Mouse (Mus musculus): ENCODE results near the gene Trub2. TPM values are rescaled to one million over a fixed set of nuclear protein-coding genes. Genes with fewer than 3 reads are reported as not detected.

Trub2 gene
- polyA plus RNA-seq, 1 experiment from 2014 or later: 21.0 TPM

- Histone ChIP-seq H3K9me3 (replicated peaks; ENCODE audit: control insufficient read depth, low read length) (no peaks in the 10 kb centered on the region), H3K36me3 (ENCODE audit: control insufficient read depth, insufficient read depth, low read length) (peaks cover 15% of the 10 kb centered on the region), H3K9ac (ENCODE audit: low read depth, low read length) (no peak overlapping the region; the same call in 1 of the 2 replicates), H3K27ac (ENCODE audit: low read depth, low read length) (no peak overlapping the region), H3K27me3 (ENCODE audit: control insufficient read depth, insufficient read depth, low read length) (no peaks in the 10 kb centered on the region), H3K4me2 (no peak overlapping the region), H3K4me3 (ENCODE audit: low read depth, low read length) (no peak overlapping the region), H3K4me1 (ENCODE audit: control insufficient read depth, insufficient read depth, low read length) (no peaks in the 10 kb centered on the region)
- 57% methylated on average over 2 of the region's 2 CpGs for WGBS (ENCODE audit: insufficient replicate concordance)
- no peak for ATAC-seq (replicated peaks; ENCODE audit: insufficient number of reproducible peaks, low FRiP score, low TSS enrichment)
Measured at GRCm38 (mm10) chr2:29729500-29729899, 58.8 kb downstream of the Trub2 start.

- H3K36me3 ChIP-seq (ENCODE audit: control insufficient read depth, insufficient read depth, low read length): peaks cover 7% of the 10 kb centered on the region
Measured at GRCm38 (mm10) chr2:29724664-29725365, 63.5 kb downstream of the Trub2 start.

GRCm38 (mm10) chr2:29723132-29723531 lies 65.2 kb downstream of the Trub2 start:
- no peak overlapping the region for H3K27ac ChIP-seq (ENCODE audit: low read depth, low read length)
- 76% methylated on average over 3 of the region's 3 CpGs for whole genome bisulfite sequencing (ENCODE audit: insufficient replicate concordance)
- H3K4me2 ChIP-seq: no peak overlapping the region
- H3K9ac ChIP-seq (ENCODE audit: low read depth, low read length): no peak overlapping the region
- no peak overlapping the region for H3K4me3 ChIP-seq (ENCODE audit: low read depth, low read length)
- peaks cover 7% of the 10 kb centered on the region for H3K36me3 ChIP-seq (ENCODE audit: control insufficient read depth, insufficient read depth, low read length)
- no peaks in the 10 kb centered on the region for H3K4me1 ChIP-seq (ENCODE audit: control insufficient read depth, insufficient read depth, low read length)
- no peaks in the 10 kb centered on the region for H3K27me3 ChIP-seq (ENCODE audit: control insufficient read depth, insufficient read depth, low read length)
- no peak for ATAC-seq (replicated peaks; ENCODE audit: insufficient number of reproducible peaks, low FRiP score, low TSS enrichment)
- no peaks in the 10 kb centered on the region for H3K9me3 ChIP-seq (replicated peaks; ENCODE audit: control insufficient read depth, low read length)

More at GRCm38 (mm10) chr2:29724664-29725365, 63.5 kb downstream of the Trub2 start:
- no peak overlapping the region for H3K9ac ChIP-seq (ENCODE audit: low read depth, low read length)
- H3K27ac ChIP-seq (ENCODE audit: low read depth, low read length): no peak overlapping the region
- no peaks in the 10 kb centered on the region for H3K27me3 ChIP-seq (ENCODE audit: control insufficient read depth, insufficient read depth, low read length)
- no peaks in the 10 kb centered on the region for H3K4me1 ChIP-seq (ENCODE audit: control insufficient read depth, insufficient read depth, low read length)
- no peaks in the 10 kb centered on the region for H3K9me3 ChIP-seq (replicated peaks; ENCODE audit: control insufficient read depth, low read length)
- ATAC-seq (replicated peaks; ENCODE audit: insufficient number of reproducible peaks, low FRiP score, low TSS enrichment): no peak
- WGBS (ENCODE audit: insufficient replicate concordance): 61% methylated on average over 5 of the region's 5 CpGs
- H3K4me3 ChIP-seq (ENCODE audit: low read depth, low read length): no peak overlapping the region
- H3K4me2 ChIP-seq: no peak overlapping the region

- Histone ChIP-seq H3K4me2 (no peak overlapping the region), H3K9ac (ENCODE audit: low read depth, low read length) (no peak overlapping the region), H3K27ac (ENCODE audit: low read depth, low read length) (no peak overlapping the region), H3K9me3 (replicated peaks; ENCODE audit: control insufficient read depth, low read length) (no peaks in the 10 kb centered on the region), H3K27me3 (ENCODE audit: control insufficient read depth, insufficient read depth, low read length) (no peaks in the 10 kb centered on the region), H3K36me3 (ENCODE audit: control insufficient read depth, insufficient read depth, low read length) (peaks cover 3% of the 10 kb centered on the region; the same call in 1 of the 2 replicates), H3K4me1 (ENCODE audit: control insufficient read depth, insufficient read depth, low read length) (peaks cover 32% of the 10 kb centered on the region), H3K4me3 (ENCODE audit: low read depth, low read length) (no peak overlapping the region)
- 81% methylated on average over 5 of the region's 5 CpGs for WGBS (ENCODE audit: insufficient replicate concordance)
- no peak for ATAC-seq (replicated peaks; ENCODE audit: insufficient number of reproducible peaks, low FRiP score, low TSS enrichment)
Measured at GRCm38 (mm10) chr2:29718581-29718980, 69.7 kb downstream of the Trub2 start.

- no peak overlapping the region for H3K4me3 ChIP-seq (ENCODE audit: low read depth, low read length)
- H3K27ac ChIP-seq (ENCODE audit: low read depth, low read length): peak overlapping the region; percentile 89
- H3K9me3 ChIP-seq (replicated peaks; ENCODE audit: control insufficient read depth, low read length): no peaks in the 10 kb centered on the region
- 0 out of 2 replicates have a peak, but pooled peaks cover 3% of the 10 kb centered on the region for H3K36me3 ChIP-seq (ENCODE audit: control insufficient read depth, insufficient read depth, low read length)
- H3K4me1 ChIP-seq (ENCODE audit: control insufficient read depth, insufficient read depth, low read length): peaks cover 32% of the 10 kb centered on the region
- no peak overlapping the region for H3K9ac ChIP-seq (ENCODE audit: low read depth, low read length)
- H3K27me3 ChIP-seq (ENCODE audit: control insufficient read depth, insufficient read depth, low read length): no peaks in the 10 kb centered on the region
- peak overlapping the region; percentile 31 for H3K4me2 ChIP-seq
- WGBS (ENCODE audit: insufficient replicate concordance): 8% methylated on average over 6 of the region's 6 CpGs
- peak; percentile 80 for ATAC-seq (replicated peaks; ENCODE audit: insufficient number of reproducible peaks, low FRiP score, low TSS enrichment)
Measured at GRCm38 (mm10) chr2:29716691-29717090, 71.6 kb downstream of the Trub2 start.

GRCm38 (mm10) chr2:29716143-29716542 lies 72.2 kb downstream of the Trub2 start:
- peak; percentile 44; the same call in 1 of the 2 replicates for ATAC-seq (replicated peaks; ENCODE audit: insufficient number of reproducible peaks, low FRiP score, low TSS enrichment)
- Histone ChIP-seq H3K9ac (ENCODE audit: low read depth, low read length) (peak overlapping the region; percentile 56), H3K4me3 (ENCODE audit: low read depth, low read length) (no peak overlapping the region), H3K9me3 (replicated peaks; ENCODE audit: control insufficient read depth, low read length) (no peaks in the 10 kb centered on the region), H3K4me2 (peak overlapping the region; percentile 31), H3K27me3 (ENCODE audit: control insufficient read depth, insufficient read depth, low read length) (no peaks in the 10 kb centered on the region), H3K4me1 (ENCODE audit: control insufficient read depth, insufficient read depth, low read length) (peaks cover 32% of the 10 kb centered on the region), H3K27ac (ENCODE audit: low read depth, low read length) (peak overlapping the region; percentile 89), H3K36me3 (ENCODE audit: control insufficient read depth, insufficient read depth, low read length) (0 out of 2 replicates have a peak, but pooled peaks cover 3% of the 10 kb centered on the region)
- 14% methylated on average over 7 of the region's 7 CpGs for WGBS (ENCODE audit: insufficient replicate concordance)

GRCm38 (mm10) chr2:29714127-29714526 lies 74.2 kb downstream of the Trub2 start:
- no peak for ATAC-seq (replicated peaks; ENCODE audit: insufficient number of reproducible peaks, low FRiP score, low TSS enrichment)
- 78% methylated on average over 5 of the region's 5 CpGs for WGBS (ENCODE audit: insufficient replicate concordance)
- H3K36me3 ChIP-seq (ENCODE audit: control insufficient read depth, insufficient read depth, low read length): peaks cover 5% of the 10 kb centered on the region; the same call in 1 of the 2 replicates
- no peaks in the 10 kb centered on the region for H3K27me3 ChIP-seq (ENCODE audit: control insufficient read depth, insufficient read depth, low read length)
- H3K27ac ChIP-seq (ENCODE audit: low read depth, low read length): 0 out of 2 replicates have a peak overlapping the region, but pooled peaks have one; percentile 22
- H3K4me1 ChIP-seq (ENCODE audit: control insufficient read depth, insufficient read depth, low read length): peaks cover 32% of the 10 kb centered on the region
- H3K4me2 ChIP-seq: no peak overlapping the region
- H3K9ac ChIP-seq (ENCODE audit: low read depth, low read length): no peak overlapping the region
- H3K9me3 ChIP-seq (replicated peaks; ENCODE audit: control insufficient read depth, low read length): no peaks in the 10 kb centered on the region
- no peak overlapping the region for H3K4me3 ChIP-seq (ENCODE audit: low read depth, low read length)

- H3K4me2 ChIP-seq: no peak overlapping the region
- H3K9me3 ChIP-seq (replicated peaks; ENCODE audit: control insufficient read depth, low read length): no peaks in the 10 kb centered on the region
- peaks cover 7% of the 10 kb centered on the region; the same call in 1 of the 2 replicates for H3K36me3 ChIP-seq (ENCODE audit: control insufficient read depth, insufficient read depth, low read length)
- no peak for ATAC-seq (replicated peaks; ENCODE audit: insufficient number of reproducible peaks, low FRiP score, low TSS enrichment)
- no peak overlapping the region for H3K4me3 ChIP-seq (ENCODE audit: low read depth, low read length)
- H3K27me3 ChIP-seq (ENCODE audit: control insufficient read depth, insufficient read depth, low read length): no peaks in the 10 kb centered on the region
- 100% methylated on average over 1 of the region's 2 CpGs for WGBS (ENCODE audit: insufficient replicate concordance)
- peaks cover 32% of the 10 kb centered on the region for H3K4me1 ChIP-seq (ENCODE audit: control insufficient read depth, insufficient read depth, low read length)
- H3K9ac ChIP-seq (ENCODE audit: low read depth, low read length): no peak overlapping the region
- H3K27ac ChIP-seq (ENCODE audit: low read depth, low read length): no peak overlapping the region
Measured at GRCm38 (mm10) chr2:29713501-29713900, 74.8 kb downstream of the Trub2 start.

All from heart, embryonic 11.5 days (tissue).